Mouse (Mus musculus): ENCODE measurements at regions not wholly inside any gene's neighbourhood (a gene's known extent, or its start where the extent isn't known, plus 50 kb on each side); places are given as distances from the start of the nearest gene placed in this dataset.

DNA sequence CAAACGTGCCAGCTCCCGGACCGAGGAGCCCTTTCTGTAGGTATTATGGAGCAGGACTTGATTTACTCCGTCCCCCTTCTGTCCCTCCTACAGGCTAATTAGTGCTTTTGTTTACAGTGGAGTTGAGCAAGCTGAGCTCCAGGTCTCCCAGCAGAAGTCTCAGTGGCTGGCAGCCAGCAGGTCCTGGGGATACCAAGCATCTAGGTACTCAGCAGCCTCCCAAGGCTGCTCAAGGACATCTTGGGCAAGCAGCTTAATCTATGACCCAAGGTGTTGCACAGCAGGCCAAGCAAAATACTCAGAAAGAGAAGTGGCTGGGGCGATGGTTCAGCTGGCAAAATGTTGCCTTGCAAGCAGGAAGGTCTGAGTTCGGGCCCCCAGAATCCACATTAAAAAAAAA, 254.4 kb downstream of the Dysf start:
- DNase-seq (ENCODE audit: low read depth): no peak

- DNase-seq (ENCODE audit: low read depth): no peak
These were observed 253.1 kb downstream of the Dysf start for GRCm38 (mm10) chr6:84261483-84261882.
